Mouse (Mus musculus) cerebellum, adult 2 months (tissue): ENCODE measurements around the gene Slfn14.
A peak's percentile ranks its signal among the peaks of the same experiment; 100 is the strongest.

Source experiments
- CTCF ChIP-seq: fragments of 200-500 bp; IDR thresholded peaks from 2 replicates; pipeline ENCODE4 v1.5.1; 2011; ENCODE audit warnings: low read depth, mild to moderate bottlenecking, control low read depth, low read length, moderate library complexity, borderline replicate concordance; ENCODE audit not compliant: insufficient read depth
- POLR2A ChIP-seq: fragments of 200-500 bp; IDR thresholded peaks from 2 replicates; pipeline ENCODE4 v1.6.1; 2011; ENCODE audit warnings: low read length, control low read depth, borderline replicate concordance; ENCODE audit not compliant: insufficient read depth

- TF ChIP-seq CTCF: peak; percentile 25; the same call in 1 of the 2 replicates
- TF ChIP-seq POLR2A: no peak
These were observed 23.4 kb downstream of the Slfn14 start for GRCm38 (mm10) chr11:83263146-83263545.
